Mouse (Mus musculus) midbrain, embryonic 14.5 days (tissue): ENCODE measurements at regions not wholly inside any gene's neighbourhood (a gene's known extent, or its start where the extent isn't known, plus 50 kb on each side); places are given as distances from the start of the nearest gene placed in this dataset.

ENCODE experiments used
- ATAC-seq: fragments of 200-750 bp; cut with Nextera tagmentation; 2 replicates; pipeline ENCODE4 v1.8.0; 2017; ENCODE audit warnings: moderate number of reproducible peaks, moderate library complexity; ENCODE audit not compliant: low FRiP score, low TSS enrichment
- DNase-seq: peaks from one replicate; pipeline ENCODE4 v3.0.0-alpha.2; 2015
- H3K27ac ChIP-seq: fragments of 300-500 bp; sonication (generic); replicated peaks from 2 replicates; pipeline ENCODE4 v1.5.1; 2014; ENCODE audit warnings: mild to moderate bottlenecking, low read depth, low read length, moderate library complexity
- H3K27me3 ChIP-seq: fragments of 300-500 bp; sonication (generic); 2 replicates; pipeline ENCODE4 v1.6.1; 2014; ENCODE audit warnings: low read length, control low read depth, mixed read lengths; ENCODE audit not compliant: control insufficient read depth, insufficient read depth
- H3K36me3 ChIP-seq: fragments of 300-500 bp; sonication (generic); 2 replicates; pipeline ENCODE4 v1.6.1; 2014; ENCODE audit warnings: low read length, control low read depth; ENCODE audit not compliant: control insufficient read depth, insufficient read depth
- H3K4me1 ChIP-seq: fragments of 300-500 bp; sonication (generic); 2 replicates; pipeline ENCODE4 v1.6.1; 2014; ENCODE audit warnings: mild to moderate bottlenecking, antibody characterized with exemption, low read length, control low read depth; ENCODE audit not compliant: control insufficient read depth, insufficient read depth
- H3K4me2 ChIP-seq: fragments of 300-500 bp; sonication (generic); 2 replicates; pipeline ENCODE4 v1.6.1; 2014; ENCODE audit warnings: mild to moderate bottlenecking, low read length, moderate library complexity
- H3K4me3 ChIP-seq: fragments of 300-500 bp; sonication (generic); replicated peaks from 2 replicates; pipeline ENCODE4 v1.5.1; 2014; ENCODE audit warnings: low read depth, low read length
- H3K9ac ChIP-seq: fragments of 300-500 bp; sonication (generic); replicated peaks from 2 replicates; pipeline ENCODE4 v1.6.1; 2014; ENCODE audit warnings: mild to moderate bottlenecking, low read length, moderate library complexity
- H3K9me3 ChIP-seq: fragments of 300-500 bp; sonication (generic); 2 replicates; pipeline ENCODE4 v1.6.1; 2016; ENCODE audit warnings: low read length, control low read depth, mixed read lengths; ENCODE audit not compliant: control insufficient read depth
- WGBS: fragments of 180-500 bp; shearing (Covaris S2); extraction: QIAGEN DNeasy Blood & Tissue Kit; methylation state at CpG from one replicate; pipeline ENCODE4 v1.1.7; 2014; 5-methylcytosine and 5-hydroxymethylcytosine counted together

DNA sequence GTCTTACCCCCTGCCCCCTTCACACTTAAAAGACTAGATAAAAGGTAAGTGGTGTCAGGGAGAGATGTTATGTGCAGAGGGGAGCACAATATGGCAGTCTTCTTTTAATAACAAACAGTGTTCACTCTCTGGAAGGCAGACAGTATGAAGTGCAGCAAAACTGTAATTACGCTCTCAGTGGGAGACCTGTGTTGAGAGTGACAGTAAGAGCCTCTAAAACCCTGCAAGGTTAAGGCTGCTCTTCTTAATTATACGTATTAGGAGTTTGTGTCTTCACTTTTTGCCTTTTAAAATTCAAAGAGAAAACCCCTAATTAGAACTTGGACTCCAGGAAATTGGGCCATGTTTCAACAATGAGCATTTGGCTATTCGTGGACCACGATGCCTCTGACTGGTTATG is 72.2 kb upstream of the Mmadhc start:
- no peak for DNase-seq
- H3K4me3 ChIP-seq = no peak overlapping the region
- ATAC-seq = no peak

DNA sequence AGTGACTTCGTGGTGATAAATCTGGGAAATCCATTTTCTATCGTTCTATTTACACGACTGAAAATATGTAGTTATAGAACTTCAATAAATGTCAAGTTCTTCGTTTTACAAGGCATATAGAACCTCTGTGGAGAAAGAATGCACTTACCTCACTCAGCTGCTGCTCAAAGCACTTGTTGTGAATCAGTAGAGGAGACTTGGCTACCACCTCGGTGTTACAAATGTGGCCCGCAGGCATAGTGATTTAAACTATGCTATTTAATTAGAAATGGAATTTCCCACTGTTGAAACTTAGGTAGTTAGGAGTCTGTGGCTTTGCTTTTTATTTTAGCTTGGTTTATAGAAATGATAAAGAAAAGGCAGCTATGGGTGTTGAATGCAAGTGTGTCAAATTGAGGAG is 71.8 kb upstream of the Mmadhc start:
- no peak overlapping the region for H3K27ac ChIP-seq
- H3K4me3 ChIP-seq = no peak overlapping the region
- no peaks in the 10 kb centered on the region for H3K36me3 ChIP-seq
- 79% methylated on average over 6 of the region's 6 CpGs for WGBS
- ATAC-seq (no peak), DNase-seq (no peak)
- no peaks in the 10 kb centered on the region for H3K9me3 ChIP-seq
- H3K4me1 ChIP-seq = no peaks in the 10 kb centered on the region
- H3K9ac ChIP-seq = no peak overlapping the region
- no peak overlapping the region for H3K4me2 ChIP-seq
- no peaks in the 10 kb centered on the region for H3K27me3 ChIP-seq

More for the DNA sequence above, 72.2 kb upstream of the Mmadhc start:
- Histone ChIP-seq H3K4me1 (no peaks in the 10 kb centered on the region), H3K27me3 (no peaks in the 10 kb centered on the region), H3K4me2 (no peak overlapping the region), H3K27ac (no peak overlapping the region), H3K9me3 (no peaks in the 10 kb centered on the region), H3K9ac (no peak overlapping the region), H3K36me3 (no peaks in the 10 kb centered on the region)
- 73% methylated on average over 4 of the region's 4 CpGs for WGBS

DNA sequence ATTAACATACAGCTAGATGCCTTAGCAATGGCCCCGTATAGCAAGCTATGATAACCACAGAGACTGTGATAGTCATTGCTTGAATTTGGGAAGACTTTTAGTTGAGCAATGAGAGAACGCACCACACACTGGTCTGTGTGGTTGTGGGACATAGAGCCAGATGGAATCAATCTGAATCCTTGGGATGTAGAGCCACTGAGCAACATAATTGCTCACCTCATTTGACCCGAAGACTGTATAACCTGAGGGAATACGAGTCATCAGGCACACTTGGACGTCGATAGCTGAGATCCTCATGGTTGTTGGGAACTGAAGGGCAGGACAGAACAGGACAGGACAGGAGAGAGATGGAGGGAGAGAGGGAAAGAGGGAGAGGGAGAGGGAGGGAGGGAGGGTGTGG is 68.6 kb upstream of the Mmadhc start:
- no peak overlapping the region for H3K9ac ChIP-seq
- H3K9me3 ChIP-seq = no peaks in the 10 kb centered on the region
- no peak overlapping the region for H3K4me3 ChIP-seq
- DNase-seq (no peak), ATAC-seq (no peak)
- no peaks in the 10 kb centered on the region for H3K36me3 ChIP-seq
- H3K27me3 ChIP-seq = no peaks in the 10 kb centered on the region
- no peak overlapping the region for H3K4me2 ChIP-seq
- 95% methylated on average over 6 of the region's 6 CpGs for WGBS
- H3K4me1 ChIP-seq = no peaks in the 10 kb centered on the region
- no peak overlapping the region for H3K27ac ChIP-seq

DNA sequence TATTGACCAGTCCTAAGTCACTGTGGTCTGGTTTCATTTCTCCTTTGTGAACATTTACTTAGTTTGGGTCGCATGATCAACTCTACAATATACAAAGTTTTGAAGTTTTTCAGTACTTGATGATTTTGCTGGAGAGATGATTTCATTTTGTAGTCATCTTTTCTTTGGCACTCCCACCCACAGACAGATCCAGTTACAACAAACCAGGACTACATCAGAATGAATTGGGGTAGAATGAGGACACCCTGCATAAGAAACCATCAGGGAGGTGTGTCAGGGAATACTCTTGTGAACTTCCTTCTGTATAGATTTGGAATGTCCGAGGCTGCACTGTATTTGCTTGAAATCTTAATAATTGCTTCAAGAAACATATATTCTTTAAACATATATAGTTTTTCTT is 59.5 kb upstream of the Mmadhc start:
- WGBS = 82% methylated on average over 2 of the region's 2 CpGs
- Histone ChIP-seq H3K4me2 (no peak overlapping the region), H3K27me3 (no peaks in the 10 kb centered on the region), H3K36me3 (no peaks in the 10 kb centered on the region), H3K4me1 (no peaks in the 10 kb centered on the region), H3K9me3 (no peaks in the 10 kb centered on the region), H3K9ac (no peak overlapping the region), H3K27ac (no peak overlapping the region), H3K4me3 (no peak overlapping the region)
- ATAC-seq (no peak), DNase-seq (no peak)

DNA sequence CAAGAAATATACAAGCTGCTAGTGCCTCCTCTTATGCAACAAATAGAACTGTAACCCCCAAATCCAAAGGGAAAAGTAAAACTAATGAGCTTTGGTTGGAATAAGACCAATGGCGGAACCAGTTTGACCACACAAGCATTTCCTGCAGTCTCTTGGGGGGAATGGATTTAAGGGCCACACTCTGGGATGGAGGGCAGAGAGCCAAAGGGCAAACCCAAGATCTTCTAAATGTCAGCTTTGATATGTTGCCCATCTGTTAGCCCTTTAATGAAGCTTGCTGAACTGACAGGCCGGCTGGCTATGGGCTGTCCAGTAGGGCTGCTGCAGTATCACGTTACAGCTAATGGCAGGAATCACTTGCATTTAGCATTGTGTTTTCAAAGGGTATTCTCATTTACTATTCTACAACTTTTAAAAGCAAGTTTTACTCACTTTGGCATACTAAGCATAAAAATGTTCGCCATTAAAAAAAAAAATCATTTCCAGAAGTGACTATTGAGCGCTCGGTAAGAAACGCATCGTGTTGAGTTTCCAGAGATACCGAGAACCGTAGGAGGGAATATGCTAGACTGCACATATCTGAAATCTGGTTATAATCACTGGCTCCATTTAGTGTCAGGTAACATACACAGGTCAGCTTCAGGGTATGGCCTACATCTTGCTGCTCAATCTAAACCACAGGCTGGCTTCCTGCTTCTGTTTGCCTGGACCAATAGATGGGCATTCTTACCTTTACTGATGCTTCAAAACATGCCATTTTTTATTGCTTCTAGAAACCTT is 51.1 kb upstream of the Mmadhc start:
- ATAC-seq (no peak), DNase-seq (no peak)
- H3K9ac ChIP-seq = no peak overlapping the region
- H3K4me3 ChIP-seq = no peak overlapping the region
- WGBS = 83% methylated on average over 10 of the region's 10 CpGs
- no peaks in the 10 kb centered on the region for H3K9me3 ChIP-seq
- H3K4me2 ChIP-seq = no peak overlapping the region
- H3K27ac ChIP-seq = no peak overlapping the region
- no peaks in the 10 kb centered on the region for H3K36me3 ChIP-seq
- H3K27me3 ChIP-seq = no peaks in the 10 kb centered on the region
- H3K4me1 ChIP-seq = no peaks in the 10 kb centered on the region
